Mouse (Mus musculus) liver, embryonic 11.5 days (tissue): ENCODE data around the gene Nav2. TPM values are rescaled to one million over a fixed set of nuclear protein-coding genes. Genes with fewer than 3 reads are reported as not detected.

ENCODE experiments used
- ATAC-seq: fragments of 200-750 bp; cut with Nextera tagmentation; replicated peaks from 2 replicates; pipeline ENCODE4 v1.8.0; 2017; ENCODE audit warnings: moderate number of reproducible peaks, mild to moderate bottlenecking, moderate TSS enrichment, moderate library complexity; ENCODE audit not compliant: low FRiP score
- DNase-seq: peaks from one replicate; pipeline ENCODE4 v3.0.0-alpha.2; 2017; ENCODE audit warnings: low spot score
- H3K27ac ChIP-seq: fragments of 300-500 bp; sonication (generic); 2 replicates; pipeline ENCODE4 v1.5.1; 2014; ENCODE audit warnings: mild to moderate bottlenecking, low read depth, low read length, control low read depth
- H3K27me3 ChIP-seq: fragments of 300-500 bp; sonication (generic); replicated peaks from 2 replicates; pipeline ENCODE4 v1.6.1; 2014; ENCODE audit warnings: low read length, mixed read lengths; ENCODE audit not compliant: control insufficient read depth, insufficient read depth
- H3K36me3 ChIP-seq: fragments of 300-500 bp; sonication (generic); 2 replicates; pipeline ENCODE4 v1.6.1; 2014; ENCODE audit warnings: mild to moderate bottlenecking, low read length, moderate library complexity, mixed read lengths; ENCODE audit not compliant: control insufficient read depth, insufficient read depth
- H3K4me1 ChIP-seq: fragments of 300-500 bp; sonication (generic); replicated peaks from 2 replicates; pipeline ENCODE4 v1.6.1; 2014; ENCODE audit warnings: low read length, mixed read lengths; ENCODE audit not compliant: control insufficient read depth, insufficient read depth
- H3K4me2 ChIP-seq: fragments of 300-500 bp; sonication (generic); 2 replicates; pipeline ENCODE4 v1.6.1; 2014; ENCODE audit warnings: mild to moderate bottlenecking, control low read depth, moderate library complexity
- H3K4me3 ChIP-seq: fragments of 300-500 bp; sonication (generic); 2 replicates; pipeline ENCODE4 v1.5.1; 2014; ENCODE audit warnings: low read depth, low read length, control low read depth
- H3K9ac ChIP-seq: fragments of 300-500 bp; sonication (generic); 2 replicates; pipeline ENCODE4 v1.6.1; 2014; ENCODE audit warnings: low read depth, low read length, control low read depth
- H3K9me3 ChIP-seq: fragments of 300-500 bp; sonication (generic); 2 replicates; pipeline ENCODE4 v1.6.1; 2016; ENCODE audit warnings: low read length, inconsistent platforms, mixed read lengths; ENCODE audit not compliant: control insufficient read depth
- WGBS: fragments of 180-500 bp; shearing (Covaris S2); extraction: QIAGEN DNeasy Blood & Tissue Kit; methylation state at CpG from one replicate; pipeline ENCODE4 v1.1.7; 2014; 5-methylcytosine and 5-hydroxymethylcytosine counted together
- polyA plus RNA-seq: library from polyadenylated mRNA; unstranded; fragments of >200 nt; fragmentation: Nextera tagmentation; extraction: Ambion mirVana; gene quantifications from 2 replicates; pipeline ENCODE4 v1.2.1, GENCODE M21; 2014

The Nav2 gene
- polyA plus RNA-seq, 1 experiment from 2014 or later: 6.2 TPM

- Histone ChIP-seq H3K36me3 (no peaks in the 10 kb centered on the region), H3K9me3 (no peaks in the 10 kb centered on the region), H3K27me3 (no peaks in the 10 kb centered on the region), H3K4me2 (no peak overlapping the region), H3K4me3 (no peak overlapping the region), H3K4me1 (no peaks in the 10 kb centered on the region), H3K27ac (no peak overlapping the region), H3K9ac (no peak overlapping the region)
- 77% methylated on average over 18 of the region's 18 CpGs for WGBS
- no peak for ATAC-seq
- DNase-seq: no peak
Observed at GRCm38 (mm10) chr7:49159646-49160555, 251.4 kb downstream of the Nav2 start.

DNA sequence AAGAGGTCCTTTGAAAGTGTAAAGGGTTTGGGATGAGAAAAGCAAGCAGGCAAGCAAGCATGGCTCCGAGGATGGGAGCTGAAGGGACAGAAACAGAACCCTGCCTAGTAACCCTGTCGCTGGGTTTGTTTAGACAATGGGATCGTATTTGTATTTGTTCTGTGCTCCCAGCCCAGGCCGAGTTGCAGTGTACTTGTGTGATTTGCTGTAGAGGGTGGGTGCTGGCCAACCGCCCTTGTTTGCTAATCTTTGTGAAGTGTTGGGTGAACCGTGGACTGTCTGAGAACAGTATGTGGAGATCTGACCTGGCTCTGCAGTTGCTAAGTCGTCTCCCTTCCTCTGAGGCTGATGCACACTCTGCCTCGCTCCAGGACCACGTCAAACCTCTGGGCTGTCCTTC, 253.6 kb downstream of the Nav2 start:
- Histone ChIP-seq H3K27me3 (no peaks in the 10 kb centered on the region), H3K27ac (no peak overlapping the region), H3K4me1 (no peaks in the 10 kb centered on the region; the same call in 1 of the 2 replicates), H3K4me2 (0 out of 2 replicates have a peak overlapping the region, but pooled peaks have one; percentile 6), H3K36me3 (no peaks in the 10 kb centered on the region), H3K9me3 (no peaks in the 10 kb centered on the region), H3K4me3 (no peak overlapping the region), H3K9ac (0 out of 2 replicates have a peak overlapping the region, but pooled peaks have one; percentile 12)
- ATAC-seq (no peak), DNase-seq (no peak)
- 52% methylated on average over 9 of the region's 9 CpGs for WGBS

- Histone ChIP-seq H3K27ac (no peak overlapping the region), H3K9me3 (no peaks in the 10 kb centered on the region), H3K4me1 (no peaks in the 10 kb centered on the region; the same call in 1 of the 2 replicates), H3K9ac (no peak overlapping the region), H3K4me2 (no peak overlapping the region), H3K27me3 (no peaks in the 10 kb centered on the region), H3K4me3 (no peak overlapping the region), H3K36me3 (no peaks in the 10 kb centered on the region)
- DNase-seq: no peak
- no peak for ATAC-seq
- whole genome bisulfite sequencing: 84% methylated on average over 11 of the region's 11 CpGs
Observed at GRCm38 (mm10) chr7:49163789-49164188, 255.3 kb downstream of the Nav2 start.

- Histone ChIP-seq H3K36me3 (no peaks in the 10 kb centered on the region), H3K9me3 (no peaks in the 10 kb centered on the region), H3K4me2 (no peak overlapping the region), H3K27me3 (no peaks in the 10 kb centered on the region), H3K27ac (no peak overlapping the region), H3K4me1 (no peaks in the 10 kb centered on the region; the same call in 1 of the 2 replicates), H3K4me3 (no peak overlapping the region), H3K9ac (no peak overlapping the region)
- DNase-seq (no peak), ATAC-seq (no peak)
- WGBS: 72% methylated on average over 8 of the region's 8 CpGs
Observed at GRCm38 (mm10) chr7:49164868-49165267, 256.4 kb downstream of the Nav2 start.

DNA sequence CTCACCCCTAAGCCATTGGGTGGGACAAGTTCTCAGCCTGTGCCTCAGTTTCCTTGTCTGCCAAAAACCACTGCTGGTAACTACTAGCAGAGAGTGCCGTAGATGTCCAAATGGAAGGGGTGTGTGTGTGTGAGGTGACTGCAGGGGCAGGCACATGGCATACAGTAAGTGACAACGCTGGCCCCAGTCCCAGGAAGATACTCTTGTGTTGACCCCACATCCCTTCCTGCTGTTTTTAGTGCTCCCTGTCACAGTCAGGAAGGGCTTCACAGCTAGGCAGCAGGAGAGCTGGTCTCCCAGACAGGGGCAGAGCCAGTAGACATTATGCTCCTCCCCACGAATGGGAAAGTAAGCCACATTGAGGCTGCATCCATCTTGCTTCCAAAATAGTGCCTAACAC, 264.4 kb downstream of the Nav2 start:
- Histone ChIP-seq H3K4me3 (no peak overlapping the region), H3K27ac (no peak overlapping the region), H3K36me3 (no peaks in the 10 kb centered on the region), H3K27me3 (no peaks in the 10 kb centered on the region), H3K9ac (no peak overlapping the region), H3K4me1 (no peaks in the 10 kb centered on the region), H3K4me2 (no peak overlapping the region), H3K9me3 (no peaks in the 10 kb centered on the region)
- ATAC-seq (no peak), DNase-seq (no peak)
- 55% methylated on average over 3 of the region's 3 CpGs for WGBS

GRCm38 (mm10) chr7:49175784-49176409, 267.4 kb downstream of the Nav2 start:
- Histone ChIP-seq H3K9me3 (no peaks in the 10 kb centered on the region), H3K36me3 (no peaks in the 10 kb centered on the region), H3K27me3 (no peaks in the 10 kb centered on the region), H3K4me1 (no peaks in the 10 kb centered on the region), H3K4me3 (no peak overlapping the region), H3K27ac (no peak overlapping the region), H3K9ac (no peak overlapping the region), H3K4me2 (no peak overlapping the region)
- 75% methylated on average over 9 of the region's 9 CpGs for WGBS
- ATAC-seq (no peak), DNase-seq (no peak)

DNA sequence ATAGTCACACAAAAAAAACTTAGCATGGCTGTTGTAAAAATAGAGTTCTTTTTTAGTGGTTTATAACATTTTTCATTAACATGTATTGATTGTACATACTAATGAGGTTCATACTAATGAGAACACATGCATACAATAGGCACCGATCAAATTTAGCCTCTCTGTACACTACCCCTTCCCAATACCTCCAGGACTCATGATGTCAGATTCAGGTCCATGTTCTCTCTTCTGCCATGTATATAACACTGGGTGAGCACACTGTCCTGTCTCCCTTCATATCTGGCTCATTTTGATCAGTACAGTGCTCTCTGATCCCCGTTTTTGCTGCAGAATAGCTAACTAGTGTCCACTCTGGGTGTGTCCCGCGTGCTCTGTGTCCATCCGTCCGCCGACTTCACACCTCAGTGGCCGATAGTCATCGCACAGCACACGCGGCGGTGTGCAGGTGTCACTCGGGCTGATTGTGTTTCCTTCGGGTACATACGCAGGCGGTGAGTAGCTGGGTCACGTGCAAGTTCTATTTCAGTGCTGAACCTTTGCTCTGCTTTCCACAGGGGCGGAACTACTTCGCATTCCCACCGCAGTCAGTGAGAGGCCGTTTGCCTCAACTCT, 268.2 kb downstream of the Nav2 start:
- no peaks in the 10 kb centered on the region for H3K9me3 ChIP-seq
- no peaks in the 10 kb centered on the region for H3K27me3 ChIP-seq
- no peak overlapping the region for H3K27ac ChIP-seq
- H3K4me1 ChIP-seq: no peaks in the 10 kb centered on the region
- DNase-seq: no peak
- H3K9ac ChIP-seq: no peak overlapping the region
- ATAC-seq: no peak
- no peak overlapping the region for H3K4me2 ChIP-seq
- no peaks in the 10 kb centered on the region for H3K36me3 ChIP-seq
- H3K4me3 ChIP-seq: no peak overlapping the region
- 85% methylated on average over 21 of the region's 21 CpGs for WGBS

DNA sequence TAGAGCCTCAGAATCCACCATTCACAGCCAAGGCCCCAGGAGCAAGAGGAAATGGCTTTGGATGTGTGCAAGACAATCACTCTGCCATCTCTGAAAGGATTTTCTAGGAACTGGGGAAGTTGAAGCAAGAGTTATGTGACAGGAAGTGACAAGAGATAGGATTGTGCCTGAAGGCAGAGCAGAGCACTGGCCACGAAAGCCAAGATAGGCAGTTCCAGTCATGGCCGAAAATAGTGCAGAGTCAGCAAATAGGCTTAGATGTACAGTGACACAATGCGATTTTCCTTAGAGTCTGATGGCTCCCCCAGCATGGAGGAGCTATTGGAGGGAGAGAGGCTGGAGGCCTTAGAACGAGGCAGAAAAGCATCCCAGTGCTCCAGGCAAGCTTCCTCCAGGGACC, 269.7 kb downstream of the Nav2 start:
- H3K9ac ChIP-seq: no peak overlapping the region
- no peak overlapping the region for H3K4me2 ChIP-seq
- WGBS: 42% methylated on average over 4 of the region's 4 CpGs
- no peak for ATAC-seq
- DNase-seq: no peak
- no peaks in the 10 kb centered on the region for H3K4me1 ChIP-seq
- H3K9me3 ChIP-seq: no peaks in the 10 kb centered on the region
- no peak overlapping the region for H3K4me3 ChIP-seq
- no peaks in the 10 kb centered on the region for H3K36me3 ChIP-seq
- H3K27ac ChIP-seq: no peak overlapping the region
- no peaks in the 10 kb centered on the region for H3K27me3 ChIP-seq
